Mouse (Mus musculus) liver, adult (tissue): Measurements from ENCODE around the gene Grk1.

Experiments
- GATA4 ChIP-seq: IDR thresholded peaks from 2 replicates; pipeline ENCODE4 v1.6.1; 2014; ENCODE audit warnings: mild to moderate bottlenecking, low read length; ENCODE audit not compliant: insufficient replicate concordance

The Grk1 gene

DNA sequence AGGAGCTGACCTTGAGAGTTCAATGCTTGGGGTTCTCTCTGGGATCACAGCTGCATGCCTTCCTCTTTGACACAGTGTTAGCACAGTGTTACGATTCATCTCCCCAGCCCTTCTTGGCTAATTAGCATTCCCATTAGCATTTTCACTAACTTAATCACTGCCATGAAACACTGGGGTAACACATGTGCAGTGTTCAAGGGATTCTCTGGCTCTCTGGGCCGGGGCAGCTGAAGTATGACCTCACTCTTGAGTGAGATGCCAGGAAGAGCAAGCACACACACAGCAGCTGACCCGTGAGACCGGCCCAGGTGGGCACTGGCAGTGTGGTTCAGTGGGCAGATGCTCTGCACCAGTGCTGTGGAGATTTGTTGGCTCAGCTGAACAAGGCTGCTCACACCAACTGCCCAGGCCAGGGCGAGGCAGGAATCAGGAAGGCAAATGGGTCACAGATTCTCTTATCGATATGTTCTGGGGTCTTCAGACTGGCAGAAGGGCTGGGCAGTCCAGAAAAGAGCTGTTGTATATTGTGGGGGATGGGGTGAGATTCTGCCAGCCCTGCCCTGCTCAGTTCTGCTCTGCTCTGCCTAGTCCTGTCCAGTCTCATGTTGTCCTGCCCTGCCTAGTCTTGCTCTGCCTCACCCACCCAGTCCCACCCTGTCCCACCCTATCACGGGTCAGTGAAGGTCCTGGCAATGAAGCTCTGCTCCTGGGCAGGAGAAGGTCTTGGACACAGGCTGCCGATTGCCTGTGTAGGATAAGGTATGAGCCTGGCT lies 49.6 kb downstream of the Grk1 start:
- no peak for TF ChIP-seq GATA4

DNA sequence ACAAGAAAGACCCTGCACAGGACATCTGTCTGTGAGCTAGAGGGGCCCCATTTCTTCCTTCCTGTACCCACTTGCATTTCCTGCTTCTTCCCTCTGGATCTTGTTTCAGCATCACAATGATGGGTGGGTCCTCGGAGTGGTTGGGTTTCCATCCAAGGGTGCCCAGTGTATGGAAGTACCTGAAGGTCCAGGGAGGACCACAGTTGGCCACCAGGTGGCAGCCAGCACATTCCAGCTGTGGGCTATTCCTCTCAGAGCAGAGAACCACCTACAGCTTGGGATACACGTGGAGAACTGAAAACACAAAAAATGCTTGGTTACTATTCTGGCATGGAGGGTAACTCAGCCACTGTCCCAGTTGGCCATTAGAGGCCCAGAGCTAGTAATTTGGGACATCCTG lies 50.4 kb downstream of the Grk1 start:
- no peak for TF ChIP-seq GATA4

- no peak for TF ChIP-seq GATA4
Measured at GRCm38 (mm10) chr8:13459431-13459830, 54.5 kb downstream of the Grk1 start.

- no peak for TF ChIP-seq GATA4
Measured at GRCm38 (mm10) chr8:13461085-13461765, 56.3 kb downstream of the Grk1 start.

DNA sequence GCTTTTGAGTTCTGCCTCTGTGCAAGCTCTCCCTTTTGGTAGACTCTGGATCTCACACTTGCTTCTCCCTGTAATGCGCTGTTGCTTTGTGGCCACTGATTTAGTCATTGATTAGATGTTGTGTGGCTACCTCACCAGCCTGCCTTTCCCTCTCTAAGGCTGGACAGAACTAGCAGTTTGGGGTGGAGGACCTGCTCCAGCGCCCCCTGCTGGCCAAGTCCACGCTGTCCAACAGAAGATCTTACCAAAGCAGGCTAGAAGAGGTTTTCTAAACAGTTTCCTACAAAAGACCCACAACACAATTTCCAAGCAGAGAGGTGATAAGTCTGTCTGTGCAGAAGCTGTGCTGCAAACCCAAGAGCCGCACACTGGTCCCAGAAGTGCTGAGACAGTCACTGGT lies 57.0 kb downstream of the Grk1 start:
- no peak for TF ChIP-seq GATA4

DNA sequence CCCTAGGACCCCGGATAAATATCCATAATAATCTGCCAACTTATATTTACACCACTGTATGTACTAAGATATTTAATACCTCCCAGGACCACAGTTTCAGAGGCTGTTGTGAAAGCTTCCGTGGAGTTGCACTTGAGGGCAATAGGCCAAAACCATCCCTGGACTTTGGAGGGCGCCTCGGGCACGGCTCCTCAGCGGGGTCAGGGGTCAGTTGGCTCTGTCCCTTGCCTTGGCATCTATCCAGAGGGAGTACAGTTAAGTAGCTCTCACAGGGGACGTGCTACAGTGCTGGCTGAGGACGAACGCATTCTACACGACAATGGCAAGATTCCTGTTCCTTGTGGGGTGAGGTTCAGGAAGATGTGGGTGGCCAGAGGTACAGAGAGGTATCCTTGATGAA lies 57.5 kb downstream of the Grk1 start:
- no peak for TF ChIP-seq GATA4

GRCm38 (mm10) chr8:13465324-13465723 lies 60.4 kb downstream of the Grk1 start:
- no peak for TF ChIP-seq GATA4

GRCm38 (mm10) chr8:13466989-13467388 lies 62.1 kb downstream of the Grk1 start:
- TF ChIP-seq GATA4 = no peak

DNA sequence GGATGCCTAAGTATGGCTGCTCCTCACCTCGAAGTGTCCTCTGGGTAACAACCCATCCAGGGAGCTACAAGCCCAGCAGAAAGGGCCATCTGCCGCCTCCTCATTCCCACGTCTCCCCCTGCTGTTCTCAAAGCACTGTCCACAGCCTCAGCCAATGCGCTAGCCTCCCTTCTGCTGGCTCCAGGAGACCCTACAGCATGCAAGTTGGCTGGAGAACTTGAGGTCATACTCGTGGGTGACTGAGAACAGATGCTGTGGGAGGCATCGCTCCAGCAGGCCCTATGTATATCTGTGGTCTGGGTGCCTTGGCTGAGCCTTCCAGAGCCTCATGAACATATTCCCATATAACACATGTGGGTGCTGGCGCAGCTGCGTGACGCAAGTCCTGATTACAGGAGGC lies 63.9 kb downstream of the Grk1 start:
- TF ChIP-seq GATA4 = no peak

- TF ChIP-seq GATA4 = no peak
Measured at GRCm38 (mm10) chr8:13471484-13471883, 66.6 kb downstream of the Grk1 start.
